Mouse (Mus musculus): Measurements from ENCODE around the gene Gm5934. TPM values are rescaled to one million over a fixed set of nuclear protein-coding genes. Genes with fewer than 3 reads are reported as not detected.
"Not testable (repeated sequence)": the region's sequence is repeated elsewhere in the genome, so short reads cannot be mapped to it uniquely, and the experiment has no call there.

The Gm5934 gene
- polyA plus RNA-seq (2012; rRNA removed): not detected in 2 replicates

DNA sequence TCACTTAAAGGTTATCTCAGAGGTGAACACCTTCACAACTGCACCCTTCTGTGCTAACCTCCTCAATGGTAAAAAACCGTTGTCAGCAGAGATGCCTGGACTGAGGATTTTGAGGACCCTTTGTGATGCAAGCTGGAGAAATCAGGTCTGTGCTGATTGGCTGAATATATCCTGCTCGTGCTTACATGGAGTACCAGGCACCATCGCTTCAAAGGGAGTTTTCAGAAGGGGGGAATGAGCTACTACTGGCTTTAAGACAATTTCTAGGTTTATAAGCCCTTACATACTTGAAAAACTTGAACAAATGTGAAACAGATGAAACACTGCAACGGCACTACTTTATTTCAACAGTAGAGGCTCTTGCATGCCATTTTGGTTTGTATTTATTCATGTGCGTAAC lies at the start of gene Gm5934:
TSS of gene Gm5934 (minus strand) at position 101 of the 400 bp plus-strand sequence.
- H3K4me1 ChIP-seq (ENCODE audit: control insufficient read depth, insufficient read depth, insufficient read length); DNase-seq (ENCODE audit: low read depth in 1 of 2, low spot score in 2 of 2); H3K4me3 ChIP-seq (ENCODE audit: extremely low read depth, insufficient read depth, insufficient read length); H3K36me3 ChIP-seq (ENCODE audit: control insufficient read depth, insufficient read depth, low read length); H3K27ac ChIP-seq (ENCODE audit: insufficient read depth, low read length); H3K27me3 ChIP-seq (ENCODE audit: control insufficient read depth, insufficient read depth, low read length): not testable (repeated sequence)
- 76% methylated on average over 5 of the region's 5 CpGs for WGBS

Other genes starting within 250 kb of the Gm5934 start
- gene Gm4297, start 74.1 kb upstream of the Gm5934 start, polyA plus RNA-seq (2012; rRNA removed): not detected in 2 replicates

Data from spleen, adult 2 months (tissue).